Mouse (Mus musculus): ENCODE data around the gene Psmd5. TPM values are rescaled to one million over a fixed set of nuclear protein-coding genes. Genes with fewer than 3 reads are reported as not detected.

Gene Psmd5
- total RNA-seq (2021), result 10 to 100 TPM; 38.2 to 45.8 TPM

- intact Hi-C loops (cut with DNase I), result loop anchor here (10.0 kb wide), 1 partner anchor 230 kb away; the partner anchor contains the start of genes AI182371 and Cntrl
- no peak for DNase-seq
Measured at GRCm38 (mm10) chr2:34874816-34875345, at the start of gene Psmd5. Gene Psmd5 (minus strand): TSS chr2:34874968.

GRCm38 (mm10) chr2:34922729-34923128, 48.0 kb upstream of the Psmd5 start:
- DNase-seq, result no peak
- intact Hi-C loops (cut with DNase I), result no loop called here

- intact Hi-C loops (cut with DNase I), result no loop called here
- DNase-seq, result no peak
Measured at GRCm38 (mm10) chr2:34920144-34920543, 45.4 kb upstream of the Psmd5 start.

GRCm38 (mm10) chr2:34915103-34915502, 40.3 kb upstream of the Psmd5 start:
- no peak for DNase-seq
- intact Hi-C loops (cut with DNase I), result loop anchor here (10.0 kb wide), 1 partner anchor 190 kb away; the partner anchor contains the start of genes AI182371 and Cntrl

- no peak for DNase-seq
- intact Hi-C loops (cut with DNase I), result loop anchor here (10.0 kb wide), 1 partner anchor 190 kb away; the partner anchor contains the start of genes AI182371 and Cntrl
Measured at GRCm38 (mm10) chr2:34914823-34915082, 40.0 kb upstream of the Psmd5 start.

- intact Hi-C loops (cut with DNase I), result loop anchor here (10.0 kb wide), 1 partner anchor 191 kb away; the partner anchor contains the start of genes AI182371 and Cntrl
- DNase-seq, result peak; percentile 43
Measured at GRCm38 (mm10) chr2:34914069-34914822, 39.5 kb upstream of the Psmd5 start.

- DNase-seq, result no peak
- intact Hi-C loops (cut with DNase I), result loop anchor here (10.0 kb wide), 1 partner anchor 191 kb away; the partner anchor contains the start of genes AI182371 and Cntrl
Measured at GRCm38 (mm10) chr2:34913218-34914068, 38.7 kb upstream of the Psmd5 start, which contains the start of gene Phf19. Gene Phf19 (minus strand): TSS chr2:34914026.

GRCm38 (mm10) chr2:34912613-34913012, 37.8 kb upstream of the Psmd5 start:
- DNase-seq, result no peak
- intact Hi-C loops (cut with DNase I), result loop anchor here (10.0 kb wide), 1 partner anchor 192 kb away; the partner anchor contains the start of genes AI182371 and Cntrl

- no peak for DNase-seq
- intact Hi-C loops (cut with DNase I), result loop anchor here (10.0 kb wide), 1 partner anchor 193 kb away; the partner anchor contains the start of genes AI182371 and Cntrl
Measured at GRCm38 (mm10) chr2:34911871-34912270, 37.1 kb upstream of the Psmd5 start.

GRCm38 (mm10) chr2:34909719-34910118, 35.0 kb upstream of the Psmd5 start:
- no peak for DNase-seq
- intact Hi-C loops (cut with DNase I), result loop anchor here (10.0 kb wide), 1 partner anchor 195 kb away; the partner anchor contains the start of genes AI182371 and Cntrl

- intact Hi-C loops (cut with DNase I), result no loop called here
- DNase-seq, result no peak
Measured at GRCm38 (mm10) chr2:34906861-34907604, 32.3 kb upstream of the Psmd5 start.

GRCm38 (mm10) chr2:34906426-34906825, 31.7 kb upstream of the Psmd5 start:
- DNase-seq, result no peak
- intact Hi-C loops (cut with DNase I), result no loop called here

- intact Hi-C loops (cut with DNase I), result no loop called here
- DNase-seq, result peak; percentile 99
Measured at GRCm38 (mm10) chr2:34904849-34905542, 30.2 kb upstream of the Psmd5 start.

GRCm38 (mm10) chr2:34903652-34904405, 29.1 kb upstream of the Psmd5 start:
- no peak for DNase-seq
- intact Hi-C loops (cut with DNase I), result no loop called here

GRCm38 (mm10) chr2:34903191-34903590, 28.4 kb upstream of the Psmd5 start:
- intact Hi-C loops (cut with DNase I), result no loop called here
- no peak for DNase-seq

- intact Hi-C loops (cut with DNase I), result no loop called here
- no peak for DNase-seq
Measured at GRCm38 (mm10) chr2:34902731-34903130, 28.0 kb upstream of the Psmd5 start.

GRCm38 (mm10) chr2:34901726-34902125, 27.0 kb upstream of the Psmd5 start:
- no peak for DNase-seq
- intact Hi-C loops (cut with DNase I), result no loop called here

- DNase-seq, result no peak
- intact Hi-C loops (cut with DNase I), result no loop called here
Measured at GRCm38 (mm10) chr2:34900412-34900811, 25.6 kb upstream of the Psmd5 start.

- no peak for DNase-seq
- intact Hi-C loops (cut with DNase I), result no loop called here
Measured at GRCm38 (mm10) chr2:34899682-34900081, 24.9 kb upstream of the Psmd5 start.

All from left cerebral cortex, postnatal 4 days (tissue).